ENCODE assay signal across 8 mouse cellular contexts in the genomic region with DNA sequence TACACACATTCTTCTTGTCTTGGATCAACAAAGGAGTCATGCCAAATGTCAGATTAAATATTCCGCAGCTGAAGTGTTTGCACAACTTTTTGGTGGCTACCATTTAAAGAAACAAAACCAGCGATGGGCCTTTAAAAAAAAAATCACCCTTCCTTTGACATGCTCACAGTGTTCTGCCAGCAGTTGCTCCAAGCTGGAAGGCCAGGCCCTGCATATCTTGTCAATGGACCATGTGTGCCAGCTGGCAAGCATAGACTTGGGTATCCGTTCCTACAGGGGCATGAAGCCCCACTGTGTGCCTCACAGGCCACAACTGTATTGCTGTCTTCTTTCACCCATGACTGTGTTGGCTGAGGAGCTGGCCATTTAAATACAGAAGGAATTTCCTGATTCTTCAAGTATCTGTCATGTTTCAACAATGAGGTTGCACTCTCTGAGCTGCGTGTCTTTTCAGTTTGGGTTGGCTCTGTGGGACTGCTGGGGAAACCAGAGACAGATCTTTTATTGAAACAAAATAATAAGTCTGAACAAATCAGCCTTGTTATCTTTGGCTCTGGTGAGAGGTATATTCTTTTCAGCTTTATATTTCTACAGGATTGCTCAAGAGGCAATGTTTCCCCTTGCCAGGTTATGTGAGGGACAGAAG.
A peak's percentile ranks its signal among the peaks of the same experiment; 100 is the strongest.
DNase-seq lines count a peak whose midpoint lies in the region; ATAC-seq lines count a peak whose summit lies in the region.

No protein-coding gene starts in this region.

- H3K4me1 ChIP-seq in forebrain, embryonic 12.5 days = no peaks in the 10 kb centered on the region

- peak; percentile 48 for DNase-seq in ovary, adult 18-20 months (ENCODE audit: low spot score)
- no peak for DNase-seq in ovary, postnatal 14 days (ENCODE audit: low spot score)
- DNase-seq in fat pad, adult 2 months (ENCODE audit: extremely low read depth, low read depth, low spot score) = peak; percentile 96
- peak; percentile 67 to 79 for DNase-seq in heart, postnatal 36 days
- DNase-seq in ovary, postnatal 10 days (ENCODE audit: low spot score) = peak; percentile 7
- no peak for DNase-seq in frontal cortex, postnatal 14 days (ENCODE audit: low spot score in 2 of 2)
- no peak for DNase-seq in thymus, postnatal 0 days (ENCODE audit: low spot score)

- no peak overlapping the region for H3K9ac ChIP-seq in forebrain, embryonic 12.5 days

- no peaks in the 10 kb centered on the region for H3K36me3 ChIP-seq in forebrain, embryonic 12.5 days (replicated peaks)

- no peak overlapping the region for H3K27ac ChIP-seq in forebrain, embryonic 12.5 days

- intact Hi-C loops in heart, postnatal 36 days (cut with DNase I) = loop anchor here (5.0 to 10.0 kb wide), 2 partner anchors 415 to 508 kb away; no protein-coding TSS in a partner anchor

- 82% methylated on average over 4 of the region's 4 CpGs for WGBS in forebrain, embryonic 12.5 days

- no peaks in the 10 kb centered on the region for H3K9me3 ChIP-seq in forebrain, embryonic 12.5 days

- no peak overlapping the region for H3K4me2 ChIP-seq in forebrain, embryonic 12.5 days

- H3K27me3 ChIP-seq in forebrain, embryonic 12.5 days = no peaks in the 10 kb centered on the region

- no peak overlapping the region for H3K4me3 ChIP-seq in forebrain, embryonic 12.5 days (replicated peaks)

- ATAC-seq in forebrain, embryonic 12.5 days (ENCODE audit: low FRiP score) = no peak

Comparison
In these comparisons a context has a peak if more than half of its experiments do, and no peak if none do; other contexts are left out.
1. DNase-seq: peak in ovary, adult 18-20 months (single experiment), fat pad, adult 2 months (single experiment), heart, postnatal 36 days (2 of 2) and ovary, postnatal 10 days (single experiment); none in ovary, postnatal 14 days (single experiment), frontal cortex, postnatal 14 days (0 of 2) and thymus, postnatal 0 days (single experiment).